Mouse (Mus musculus): ENCODE data around the gene Hps4.
A peak's percentile ranks its signal among the peaks of the same experiment; 100 is the strongest.

Hps4 gene

GRCm38 (mm10) chr5:112313222-112313885 is 29.5 kb upstream of the Hps4 start:
- no peak for TF ChIP-seq GATA4 (IDR thresholded peaks at IDR 0.05; ENCODE audit: insufficient replicate concordance, low read length)

DNA sequence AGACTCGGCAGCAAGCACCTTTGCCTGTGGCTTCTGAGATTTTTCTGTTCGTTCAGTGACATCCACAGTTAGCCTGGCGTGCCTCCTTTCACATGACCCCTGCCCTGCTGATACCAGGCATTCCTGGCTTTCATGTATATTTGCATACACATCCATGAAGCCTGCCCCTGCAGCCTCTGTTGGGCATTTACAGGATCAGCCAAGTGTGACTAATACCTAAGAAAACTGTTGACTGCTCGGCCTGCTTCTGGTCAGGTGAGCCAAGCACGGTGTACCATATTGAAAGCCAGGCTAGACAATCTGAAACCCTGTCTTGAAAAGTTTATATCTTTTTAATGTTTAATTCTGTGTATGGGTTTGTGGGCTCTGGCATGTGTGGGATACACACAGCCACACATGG is 26.4 kb upstream of the Hps4 start:
- no peak for TF ChIP-seq GATA4 (IDR thresholded peaks at IDR 0.05; ENCODE audit: insufficient replicate concordance, low read length)

DNA sequence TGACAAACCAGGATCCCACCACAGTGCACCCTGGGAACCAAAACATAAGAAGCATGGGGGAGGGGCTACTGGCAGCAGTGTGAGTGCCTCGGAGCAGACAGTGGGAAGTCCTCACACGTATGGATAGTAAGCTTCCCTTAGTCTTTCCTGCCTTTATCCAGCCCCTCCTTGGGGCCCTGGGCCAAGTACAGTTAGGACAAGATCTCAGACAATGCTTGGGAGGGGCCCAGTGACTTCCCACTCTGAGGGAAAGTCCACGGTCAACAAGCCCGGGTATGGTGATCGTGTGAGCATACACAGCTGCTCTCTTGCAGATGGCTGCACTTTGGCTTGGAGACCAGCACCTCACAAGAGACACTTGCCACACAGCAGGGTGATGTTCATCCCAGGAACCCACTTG is 25.6 kb upstream of the Hps4 start:
- TF ChIP-seq GATA4 (IDR thresholded peaks at IDR 0.05; ENCODE audit: insufficient replicate concordance, low read length) = peak; percentile 24; the same call in 1 of the 2 replicates

DNA sequence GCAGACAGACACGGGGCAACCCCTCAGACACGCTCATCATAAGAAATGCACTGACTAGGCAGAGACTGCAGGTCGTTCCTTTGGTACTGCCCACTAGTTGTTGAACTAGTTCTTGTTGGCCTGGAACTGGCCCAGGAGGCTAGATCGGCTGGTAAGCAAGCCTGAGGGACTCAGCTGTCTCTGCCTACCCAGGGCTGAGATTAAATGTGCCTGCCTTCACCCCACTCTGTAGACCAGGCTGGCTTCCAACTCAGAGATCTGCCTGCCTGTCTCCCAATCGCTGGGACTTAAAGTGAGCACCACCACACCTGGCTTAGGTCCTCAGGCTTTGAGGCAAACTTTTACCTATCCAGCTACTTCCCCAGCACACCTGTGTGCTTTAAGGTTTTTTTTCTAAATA is 22.5 kb upstream of the Hps4 start:
- TF ChIP-seq GATA4 (IDR thresholded peaks at IDR 0.05; ENCODE audit: insufficient replicate concordance, low read length) = no peak

DNA sequence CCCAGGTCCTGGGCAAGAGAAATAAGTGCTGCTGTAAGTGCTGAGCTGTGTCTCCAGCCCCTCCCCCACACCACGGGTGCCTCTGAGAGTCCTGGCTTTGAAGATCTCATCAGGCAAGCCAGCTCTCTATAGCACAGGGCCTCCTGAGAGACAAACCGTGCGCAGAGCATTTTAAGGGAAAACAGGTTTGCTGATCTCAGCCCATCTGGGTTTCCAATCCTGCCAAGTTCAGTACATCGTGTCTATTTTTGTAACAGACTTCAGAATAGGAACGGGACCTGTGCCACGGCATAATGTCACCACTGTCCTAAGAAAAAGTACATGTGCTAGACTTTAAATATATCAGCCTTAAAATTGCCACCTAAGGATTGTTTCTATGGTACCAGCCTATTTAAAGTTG is 21.9 kb upstream of the Hps4 start:
- TF ChIP-seq GATA4 (IDR thresholded peaks at IDR 0.05; ENCODE audit: insufficient replicate concordance, low read length) = no peak

DNA sequence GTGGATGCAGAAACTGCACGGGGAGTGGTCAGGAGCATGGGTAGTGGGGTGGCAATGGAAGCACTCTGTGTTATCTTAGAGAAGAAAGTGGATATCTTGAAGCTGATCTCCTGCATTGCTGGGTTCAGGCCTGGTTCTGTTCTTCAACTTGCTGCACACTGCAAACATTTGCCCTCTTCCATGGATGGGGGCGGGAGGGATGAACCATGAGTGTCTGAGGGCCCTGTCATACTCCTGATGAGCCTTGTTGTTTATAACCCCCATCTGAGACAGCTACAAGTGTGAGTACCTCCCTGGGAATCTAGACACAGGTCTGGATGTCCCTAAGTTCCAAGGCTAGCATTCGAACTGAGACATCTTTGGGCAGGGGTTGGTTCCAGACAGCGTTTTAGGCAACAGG is 21.5 kb upstream of the Hps4 start:
- TF ChIP-seq GATA4 (IDR thresholded peaks at IDR 0.05; ENCODE audit: insufficient replicate concordance, low read length) = no peak

DNA sequence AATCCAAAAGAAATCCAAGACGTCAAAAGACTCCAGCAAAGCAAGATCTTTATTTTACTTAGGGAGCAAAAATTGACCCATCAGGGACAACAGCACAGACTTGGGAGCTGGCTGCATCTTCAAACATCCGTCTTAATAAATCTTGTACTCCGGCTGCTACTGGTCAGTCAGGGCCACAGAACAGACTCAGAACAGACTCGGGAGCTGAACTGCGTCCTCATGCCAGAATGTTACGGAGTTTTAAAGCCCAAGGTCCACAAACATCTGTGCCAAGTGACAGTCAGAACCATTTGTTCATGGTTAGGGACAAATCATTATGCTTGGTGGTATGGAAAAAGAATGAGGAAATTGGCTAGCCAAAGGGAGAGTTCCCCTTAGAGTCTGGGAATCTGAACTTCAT is 19.6 kb upstream of the Hps4 start:
- no peak for TF ChIP-seq GATA4 (IDR thresholded peaks at IDR 0.05; ENCODE audit: insufficient replicate concordance, low read length)

DNA sequence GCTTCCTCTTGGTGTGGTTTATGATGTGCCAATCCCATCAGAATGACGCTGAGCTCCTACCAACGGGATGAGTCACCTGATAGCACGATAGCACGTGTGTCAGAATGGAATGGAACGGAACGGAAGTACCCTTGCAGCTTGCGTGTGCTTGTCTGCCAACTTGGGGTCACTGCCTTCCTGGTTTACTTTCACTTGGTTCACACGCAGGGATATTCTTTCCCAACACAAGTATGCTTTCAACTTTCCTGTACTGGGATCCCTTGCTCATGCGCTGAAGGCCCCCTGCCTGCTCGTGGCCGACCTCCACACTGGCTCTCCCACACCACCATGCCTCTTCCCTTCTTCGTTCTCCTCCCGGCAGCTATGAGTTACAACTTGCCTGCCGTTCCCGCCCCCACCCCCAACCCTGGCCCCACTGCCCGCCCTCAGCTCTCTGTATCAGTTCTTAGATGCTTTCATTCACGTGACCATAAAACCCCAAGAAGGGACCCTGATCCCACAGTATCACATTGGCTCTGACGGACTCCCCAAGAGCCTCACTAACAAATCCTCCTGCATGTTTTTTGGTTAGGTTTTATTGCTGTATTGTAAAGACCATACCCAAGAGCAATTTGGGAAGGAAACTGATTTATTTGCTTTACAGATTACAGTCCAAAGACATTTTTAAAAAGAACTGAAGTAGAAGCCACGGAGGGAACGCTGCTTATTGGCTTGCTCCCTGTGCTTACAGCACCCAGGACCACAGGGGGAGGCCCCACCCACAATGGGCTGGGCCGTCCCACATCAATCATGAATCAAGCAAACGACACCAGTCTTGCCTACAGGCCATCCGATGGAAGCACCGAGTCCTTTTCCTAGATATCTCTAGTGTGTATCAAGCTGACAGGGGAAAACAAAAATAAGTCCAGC is 18.0 kb upstream of the Hps4 start:
- TF ChIP-seq GATA4 (IDR thresholded peaks at IDR 0.05; ENCODE audit: insufficient replicate concordance, low read length) = no peak

DNA sequence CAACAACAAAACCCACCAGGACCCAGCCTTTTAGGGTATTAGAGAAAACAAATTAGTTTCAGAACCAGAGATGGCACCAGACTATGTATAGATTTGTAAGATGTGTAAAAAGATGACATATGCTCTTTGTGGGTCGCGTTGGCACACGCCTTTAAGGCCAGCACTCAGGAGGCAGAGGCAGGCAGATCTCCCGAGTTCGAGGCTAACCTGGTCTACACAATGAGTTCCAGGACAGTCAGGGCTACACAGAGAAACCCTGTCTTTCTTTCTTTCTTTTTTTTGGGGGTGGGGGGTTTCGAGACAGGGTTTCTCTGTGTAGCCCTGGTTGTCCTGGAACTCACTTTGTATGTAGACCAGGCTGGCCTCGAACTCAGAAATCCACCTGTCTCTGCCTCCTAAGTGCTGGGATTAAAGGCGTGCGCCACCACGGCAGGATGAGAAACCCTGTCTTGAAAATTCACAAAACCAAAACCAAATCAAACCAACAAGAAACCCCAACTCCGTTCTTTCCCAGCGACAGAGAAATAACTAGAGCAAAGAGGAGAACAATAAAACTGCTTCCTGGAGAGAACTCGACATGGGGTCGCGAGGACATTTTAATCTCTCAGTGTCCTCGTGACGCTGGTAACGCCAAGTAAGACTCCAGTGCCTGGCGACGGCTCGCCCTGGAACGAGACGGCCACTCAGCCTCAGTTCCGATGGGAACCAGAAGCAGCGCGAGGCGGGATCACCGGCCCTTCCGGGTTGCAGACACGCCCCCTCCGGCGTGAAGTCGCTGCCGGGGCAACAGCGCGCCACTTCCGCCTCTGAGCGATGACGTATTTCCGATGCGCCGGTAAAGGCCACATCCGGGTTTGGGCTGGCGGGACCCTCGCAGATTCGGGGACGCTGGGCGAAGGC is 17.1 kb upstream of the Hps4 start, which contains the start of gene Tfip11:
Tfip11 (plus strand) TSS at position 813 of the 900 bp plus-strand sequence.
- peak; percentile 63; the same call in 1 of the 2 replicates for TF ChIP-seq GATA4 (IDR thresholded peaks at IDR 0.05; ENCODE audit: insufficient replicate concordance, low read length)

GRCm38 (mm10) chr5:112326446-112327009 is 16.4 kb upstream of the Hps4 start:
- no peak; the same call in 1 of the 2 replicates for TF ChIP-seq GATA4 (IDR thresholded peaks at IDR 0.05; ENCODE audit: insufficient replicate concordance, low read length)

DNA sequence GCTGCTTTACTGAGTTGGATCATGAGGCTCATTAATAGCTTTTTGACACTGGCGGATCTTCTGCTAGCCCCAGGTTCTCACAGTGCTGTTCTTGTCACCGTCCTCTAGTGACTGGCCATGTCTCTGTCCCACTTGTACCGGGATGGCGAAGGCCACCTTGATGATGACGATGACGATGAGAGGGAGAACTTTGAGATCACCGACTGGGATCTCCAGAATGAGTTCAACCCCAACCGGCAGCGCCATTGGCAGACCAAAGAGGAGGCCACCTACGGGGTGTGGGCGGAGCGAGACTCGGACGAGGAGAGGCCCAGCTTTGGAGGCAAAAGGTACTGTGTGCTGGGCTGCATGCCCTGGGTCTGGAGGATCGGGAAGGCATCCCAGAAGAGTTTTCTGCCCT is 15.0 kb upstream of the Hps4 start:
- no peak for TF ChIP-seq GATA4 (IDR thresholded peaks at IDR 0.05; ENCODE audit: insufficient replicate concordance, low read length)

DNA sequence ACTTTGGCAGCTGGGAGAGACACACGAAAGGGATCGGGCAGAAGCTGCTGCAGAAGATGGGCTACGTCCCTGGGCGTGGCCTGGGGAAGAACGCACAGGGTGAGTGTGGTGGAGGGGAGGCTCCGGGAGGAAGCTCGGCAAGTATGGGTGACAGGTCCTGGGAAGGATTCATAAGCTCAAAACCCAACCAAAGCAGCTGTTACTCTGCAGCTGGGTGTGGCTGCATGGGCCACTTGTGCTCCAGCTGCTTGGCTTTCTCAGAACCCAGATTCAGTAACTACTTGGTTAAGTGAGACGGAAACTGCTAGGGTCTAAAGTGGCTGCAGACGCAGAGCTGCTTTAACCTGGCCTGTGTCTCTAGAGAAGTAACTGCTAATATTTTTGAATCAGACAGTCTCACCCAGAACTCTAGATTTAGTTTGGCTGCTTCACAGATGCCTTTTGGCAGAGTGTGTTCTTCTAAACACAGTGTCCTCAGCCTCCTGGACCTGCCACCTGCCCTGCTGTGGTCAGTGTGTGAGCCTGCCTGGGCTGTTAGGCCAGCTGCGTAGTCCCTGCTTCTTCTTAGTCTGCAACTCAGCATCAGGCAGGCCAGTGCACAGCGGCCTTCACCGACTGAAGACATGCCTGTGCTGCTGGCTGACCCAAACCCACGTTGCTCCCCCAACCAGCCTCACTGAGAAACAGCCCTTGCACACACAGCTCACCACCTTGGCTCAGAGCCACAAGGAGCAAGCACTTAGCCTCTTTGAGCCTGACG is 12.9 kb upstream of the Hps4 start:
- TF ChIP-seq GATA4 (IDR thresholded peaks at IDR 0.05; ENCODE audit: insufficient replicate concordance, low read length) = no peak

DNA sequence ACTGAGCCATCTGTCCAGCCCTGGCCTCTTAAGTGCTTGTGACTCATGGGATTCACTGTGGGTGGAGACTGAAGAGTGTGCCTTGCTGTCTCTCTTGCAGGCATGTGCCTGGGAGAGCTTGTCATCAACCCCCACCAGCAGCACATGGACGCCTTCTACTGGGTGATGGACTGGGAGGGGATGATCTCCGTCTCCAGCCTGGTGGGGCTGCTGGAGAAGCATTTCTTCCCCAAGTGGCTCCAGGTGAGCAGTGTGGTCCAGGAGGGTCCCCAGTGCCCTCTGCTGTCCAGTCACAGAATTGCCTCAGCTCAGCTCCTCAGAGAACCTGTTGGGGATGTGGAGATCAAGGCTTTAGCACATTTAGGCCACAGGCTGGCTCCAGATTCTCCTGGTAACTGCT is 7.4 kb upstream of the Hps4 start:
- no peak for TF ChIP-seq GATA4 (IDR thresholded peaks at IDR 0.05; ENCODE audit: insufficient replicate concordance, low read length)

DNA sequence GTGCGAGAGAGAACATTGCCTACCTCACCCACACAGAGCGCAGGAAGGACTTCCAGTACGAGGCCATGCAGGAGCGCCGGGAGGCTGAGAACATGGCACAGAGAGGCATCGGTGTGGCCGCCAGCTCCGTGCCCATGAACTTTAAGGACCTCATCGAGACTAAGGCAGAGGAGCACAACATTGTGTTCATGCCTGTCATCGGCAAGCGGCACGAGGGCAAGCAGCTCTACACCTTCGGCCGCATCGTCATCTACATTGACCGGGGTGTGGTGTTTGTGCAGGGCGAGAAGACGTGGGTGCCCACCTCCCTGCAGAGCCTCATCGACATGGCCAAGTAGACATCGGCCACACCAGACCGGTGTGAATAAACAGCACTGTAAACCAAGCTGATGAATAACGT is 5.9 kb upstream of the Hps4 start:
- no peak for TF ChIP-seq GATA4 (IDR thresholded peaks at IDR 0.05; ENCODE audit: insufficient replicate concordance, low read length)
